Mouse (Mus musculus): ENCODE results near the gene Uggt2.

The Uggt2 gene

GRCm38 (mm10) chr14:118980890-118981289 lies 118.3 kb downstream of the Uggt2 start:
- DNase-seq (ENCODE audit: low spot score): no peak

GRCm38 (mm10) chr14:118980358-118980757 lies 118.9 kb downstream of the Uggt2 start:
- DNase-seq (ENCODE audit: low spot score): no peak

GRCm38 (mm10) chr14:118979571-118980325 lies 119.5 kb downstream of the Uggt2 start:
- DNase-seq (ENCODE audit: low spot score): no peak

GRCm38 (mm10) chr14:118977136-118977816 lies 122.0 kb downstream of the Uggt2 start:
- no peak for DNase-seq (ENCODE audit: low spot score)

GRCm38 (mm10) chr14:118972268-118972667 lies 127.0 kb downstream of the Uggt2 start:
- DNase-seq (ENCODE audit: low spot score): no peak

- no peak for DNase-seq (ENCODE audit: low spot score)
These were observed 131.6 kb downstream of the Uggt2 start for GRCm38 (mm10) chr14:118967646-118968045.

- DNase-seq (ENCODE audit: low spot score): no peak
These were observed 133.8 kb downstream of the Uggt2 start for GRCm38 (mm10) chr14:118965356-118966000.

- no peak for DNase-seq (ENCODE audit: low spot score)
These were observed 141.2 kb downstream of the Uggt2 start for GRCm38 (mm10) chr14:118958010-118958409.

GRCm38 (mm10) chr14:118951912-118952583 lies 147.2 kb downstream of the Uggt2 start:
- DNase-seq (ENCODE audit: low spot score): no peak

- DNase-seq (ENCODE audit: low spot score): no peak
These were observed 150.4 kb downstream of the Uggt2 start for GRCm38 (mm10) chr14:118948841-118949240.

GRCm38 (mm10) chr14:118944702-118945101 lies 154.5 kb downstream of the Uggt2 start:
- DNase-seq (ENCODE audit: low spot score): no peak

GRCm38 (mm10) chr14:118942076-118942475 lies 157.2 kb downstream of the Uggt2 start:
- no peak for DNase-seq (ENCODE audit: low spot score)

GRCm38 (mm10) chr14:118940796-118941495 lies 158.3 kb downstream of the Uggt2 start:
- DNase-seq (ENCODE audit: low spot score): no peak

- DNase-seq (ENCODE audit: low spot score): peak; percentile 41
These were observed 160.7 kb downstream of the Uggt2 start for GRCm38 (mm10) chr14:118938551-118938950.

GRCm38 (mm10) chr14:118937533-118938492 lies 161.4 kb downstream of the Uggt2 start, which contains the start of gene Dnajc3:
Dnajc3 (plus strand) TSS chr14:118937976.
- DNase-seq (ENCODE audit: low spot score): peak; percentile 97

- no peak for DNase-seq (ENCODE audit: low spot score)
These were observed 162.3 kb downstream of the Uggt2 start for GRCm38 (mm10) chr14:118936952-118937351.

- no peak for DNase-seq (ENCODE audit: low spot score)
These were observed 163.0 kb downstream of the Uggt2 start for GRCm38 (mm10) chr14:118936236-118936635.

Data from embryo, embryonic 10 days (tissue).